Mouse (Mus musculus) neural tube, embryonic 13.5 days (tissue): ENCODE results near the gene Samd4b. TPM values are rescaled to one million over a fixed set of nuclear protein-coding genes. Genes with fewer than 3 reads are reported as not detected.
"Not testable (repeated sequence)": the region's sequence is repeated elsewhere in the genome, so short reads cannot be mapped to it uniquely, and the experiment has no call there.

ENCODE experiments used
- ATAC-seq: fragments of 200-750 bp; cut with Nextera tagmentation; 2 replicates; pipeline ENCODE4 v1.8.0; 2017; ENCODE audit warnings: low read depth, mild to moderate bottlenecking, moderate TSS enrichment, moderate library complexity
- H3K27ac ChIP-seq: fragments of 300-500 bp; sonication (generic); replicated peaks from 2 replicates; pipeline ENCODE4 v1.5.1; 2015; ENCODE audit warnings: moderate library complexity, mild to moderate bottlenecking, inconsistent platforms
- H3K27me3 ChIP-seq: fragments of 300-500 bp; sonication (generic); 2 replicates; pipeline ENCODE4 v1.6.1; 2015; ENCODE audit warnings: mild to moderate bottlenecking, inconsistent platforms
- H3K36me3 ChIP-seq: fragments of 300-500 bp; sonication (generic); 2 replicates; pipeline ENCODE4 v1.6.1; 2015; ENCODE audit warnings: mild to moderate bottlenecking, inconsistent platforms
- H3K4me1 ChIP-seq: fragments of 300-500 bp; sonication (generic); replicated peaks from 2 replicates; pipeline ENCODE4 v1.6.1; 2015; ENCODE audit warnings: inconsistent platforms
- H3K4me2 ChIP-seq: fragments of 300-500 bp; sonication (generic); 2 replicates; pipeline ENCODE4 v1.6.1; 2015; ENCODE audit warnings: inconsistent platforms, mild to moderate bottlenecking, moderate library complexity
- H3K4me3 ChIP-seq: fragments of 300-500 bp; sonication (generic); 2 replicates; pipeline ENCODE4 v1.5.1; 2015; ENCODE audit warnings: mild to moderate bottlenecking, inconsistent platforms
- H3K9ac ChIP-seq: fragments of 300-500 bp; sonication (generic); 2 replicates; pipeline ENCODE4 v1.6.1; 2015; ENCODE audit warnings: moderate library complexity, mild to moderate bottlenecking, inconsistent platforms
- H3K9me3 ChIP-seq: fragments of 300-500 bp; sonication (generic); 2 replicates; pipeline ENCODE4 v1.6.1; 2016; ENCODE audit warnings: inconsistent platforms
- WGBS: fragments of 180-500 bp; shearing (Covaris S2); methylation state at CpG from one replicate; pipeline ENCODE4 v1.1.7; 2015; 5-methylcytosine and 5-hydroxymethylcytosine counted together
- polyA plus RNA-seq: library from polyadenylated mRNA; unstranded; fragments of >200 nt; fragmentation: Nextera tagmentation; extraction: Ambion mirVana; gene quantifications from 2 replicates; pipeline ENCODE4 v1.2.1, GENCODE M21; 2015

The Samd4b gene
- polyA plus RNA-seq, 1 experiment from 2014 or later: 25.6 TPM

- Histone ChIP-seq H3K4me3 (no peak overlapping the region), H3K27me3 (no peaks in the 10 kb centered on the region), H3K9me3 (no peaks in the 10 kb centered on the region), H3K36me3 (peaks cover 91% of the 10 kb centered on the region), H3K27ac (no peak overlapping the region), H3K4me1 (peaks cover 9% of the 10 kb centered on the region), H3K9ac (no peak overlapping the region), H3K4me2 (no peak overlapping the region)
- WGBS: 91% methylated on average over 10 of the region's 10 CpGs
- no peak for ATAC-seq
Measured at GRCm38 (mm10) chr7:28398696-28399340, 199.1 kb downstream of the Samd4b start.

GRCm38 (mm10) chr7:28398000-28398399, 199.9 kb downstream of the Samd4b start:
- ATAC-seq: no peak
- WGBS: 67% methylated on average over 3 of the region's 3 CpGs
- H3K4me2 ChIP-seq: no peak overlapping the region

DNA sequence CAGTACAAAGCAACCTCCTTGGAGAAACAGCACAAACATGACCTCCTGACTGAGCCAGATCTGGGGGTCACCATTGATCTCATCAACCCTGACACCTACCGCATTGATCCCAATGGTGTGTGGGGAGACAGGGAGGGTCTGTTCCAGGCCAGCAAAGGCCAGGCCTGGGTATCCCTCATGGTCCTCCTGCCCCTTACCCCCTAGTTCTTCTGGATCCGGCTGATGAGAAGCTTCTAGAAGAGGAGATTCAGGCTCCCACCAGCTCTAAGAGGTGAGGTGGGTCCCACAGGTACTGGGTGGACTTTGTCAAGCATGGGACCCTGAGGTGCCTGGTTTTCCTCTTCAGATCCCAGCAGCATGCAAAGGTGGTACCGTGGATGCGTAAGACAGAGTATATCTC, 202.5 kb downstream of the Samd4b start:
- peaks cover 63% of the 10 kb centered on the region for H3K36me3 ChIP-seq
- no peak overlapping the region for H3K27ac ChIP-seq
- H3K4me1 ChIP-seq: peaks cover 26% of the 10 kb centered on the region
- no peak overlapping the region for H3K4me2 ChIP-seq
- H3K4me3 ChIP-seq: no peak overlapping the region
- no peaks in the 10 kb centered on the region for H3K9me3 ChIP-seq
- no peak overlapping the region for H3K9ac ChIP-seq
- 97% methylated on average over 4 of the region's 4 CpGs for WGBS
- no peaks in the 10 kb centered on the region for H3K27me3 ChIP-seq
- ATAC-seq: no peak

More at GRCm38 (mm10) chr7:28398000-28398399, 199.9 kb downstream of the Samd4b start:
- Histone ChIP-seq H3K4me3 (no peak overlapping the region), H3K9ac (no peak overlapping the region), H3K27ac (no peak overlapping the region), H3K9me3 (no peaks in the 10 kb centered on the region), H3K27me3 (no peaks in the 10 kb centered on the region), H3K36me3 (peaks cover 83% of the 10 kb centered on the region), H3K4me1 (peaks cover 16% of the 10 kb centered on the region)

- no peaks in the 10 kb centered on the region for H3K27me3 ChIP-seq
- peaks cover 26% of the 10 kb centered on the region for H3K4me1 ChIP-seq
- ATAC-seq: no peak; the same call in 1 of the 2 replicates
- no peaks in the 10 kb centered on the region for H3K9me3 ChIP-seq
- H3K4me2 ChIP-seq: peak overlapping the region; percentile 96
- WGBS: 7% methylated on average over 22 of the region's 22 CpGs
- peak overlapping the region; percentile 85 for H3K4me3 ChIP-seq
- peak overlapping the region; percentile 79 for H3K27ac ChIP-seq
- H3K9ac ChIP-seq: peak overlapping the region; percentile 91
- peaks cover 63% of the 10 kb centered on the region for H3K36me3 ChIP-seq
Measured at GRCm38 (mm10) chr7:28393272-28393951, 204.5 kb downstream of the Samd4b start.

GRCm38 (mm10) chr7:28392429-28393271, 205.3 kb downstream of the Samd4b start, which contains the start of the genes Med29 and Paf1:
TSS of gene Med29 (minus strand) at chr7:28392708.
TSS of gene Paf1 (plus strand) at chr7:28392951.
- no peaks in the 10 kb centered on the region for H3K27me3 ChIP-seq
- peak within 1 kb of the TSS; percentile 85 for H3K4me3 ChIP-seq
- peaks cover 26% of the 10 kb centered on the region for H3K4me1 ChIP-seq
- no peaks in the 10 kb centered on the region for H3K9me3 ChIP-seq
- peak within 1 kb of the TSS; percentile 79 for H3K27ac ChIP-seq
- peak within 1 kb of the TSS; percentile 96 for H3K4me2 ChIP-seq
- peaks cover 63% of the 10 kb centered on the region for H3K36me3 ChIP-seq
- WGBS: under 1% methylated on average over 58 of the region's 58 CpGs
- ATAC-seq: peak; percentile 99
- H3K9ac ChIP-seq: peak within 1 kb of the TSS; percentile 91

DNA sequence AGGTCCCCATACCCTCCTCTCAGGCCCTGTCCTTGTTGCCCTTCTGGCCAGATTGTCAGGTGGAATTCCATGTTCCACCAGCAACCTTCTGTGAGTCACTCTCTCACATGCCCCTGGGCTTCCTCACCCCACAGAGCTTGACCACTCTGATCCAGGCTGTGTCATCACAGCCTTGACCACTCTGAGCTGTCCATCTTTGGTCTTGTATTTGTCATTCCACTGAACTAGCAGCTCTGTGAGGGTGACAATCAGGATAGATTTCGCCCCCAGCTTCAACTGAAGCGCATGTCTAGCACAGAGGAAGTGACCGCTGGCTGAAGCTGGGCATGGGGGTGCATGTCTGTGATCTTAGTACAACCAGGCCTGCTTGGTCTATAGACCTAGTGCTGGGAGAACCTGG, 207.6 kb downstream of the Samd4b start:
- no peaks in the 10 kb centered on the region for H3K27me3 ChIP-seq
- H3K4me2 ChIP-seq: no peak overlapping the region
- peaks cover 26% of the 10 kb centered on the region for H3K4me1 ChIP-seq
- H3K4me3 ChIP-seq: no peak overlapping the region
- H3K27ac ChIP-seq: no peak overlapping the region
- no peaks in the 10 kb centered on the region for H3K9me3 ChIP-seq
- H3K9ac ChIP-seq: no peak overlapping the region
- peaks cover 56% of the 10 kb centered on the region for H3K36me3 ChIP-seq
- WGBS: 96% methylated on average over 3 of the region's 3 CpGs
- ATAC-seq: no peak

GRCm38 (mm10) chr7:28387384-28387783, 210.6 kb downstream of the Samd4b start:
- not testable (repeated sequence) for H3K9me3 ChIP-seq, H3K27me3 ChIP-seq, H3K9ac ChIP-seq, H3K4me2 ChIP-seq, ATAC-seq, H3K27ac ChIP-seq, H3K4me3 ChIP-seq
- Histone ChIP-seq H3K4me1 (peaks cover 17% of the 10 kb centered on the region), H3K36me3 (peaks cover 49% of the 10 kb centered on the region)
- 90% methylated on average over 7 of the region's 7 CpGs for WGBS

DNA sequence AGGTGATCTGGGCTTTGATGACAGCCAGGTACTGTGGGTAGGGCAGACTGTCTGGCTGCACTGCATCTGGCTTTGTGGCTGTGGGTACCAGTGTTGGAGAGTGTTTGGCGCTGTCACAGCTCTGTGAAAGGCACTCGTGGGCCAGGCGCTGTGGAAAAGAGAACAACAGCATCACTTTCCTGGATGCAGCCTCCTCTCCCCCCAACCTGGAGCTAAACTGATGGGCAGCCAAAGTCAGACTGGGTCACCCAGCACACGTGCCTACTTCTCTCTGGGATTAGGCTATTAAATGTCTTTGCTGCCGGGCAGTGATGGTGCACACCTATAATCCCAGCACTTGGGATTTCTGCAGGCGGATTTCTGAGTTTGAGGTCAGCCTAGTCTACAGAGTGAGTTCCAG, 211.1 kb downstream of the Samd4b start:
- Histone ChIP-seq H3K4me1 (peaks cover 21% of the 10 kb centered on the region), H3K36me3 (peaks cover 49% of the 10 kb centered on the region)
- ATAC-seq, H3K9me3 ChIP-seq, H3K27ac ChIP-seq, H3K9ac ChIP-seq, H3K4me2 ChIP-seq, H3K4me3 ChIP-seq, H3K27me3 ChIP-seq: not testable (repeated sequence)
- 86% methylated on average over 6 of the region's 6 CpGs for WGBS

DNA sequence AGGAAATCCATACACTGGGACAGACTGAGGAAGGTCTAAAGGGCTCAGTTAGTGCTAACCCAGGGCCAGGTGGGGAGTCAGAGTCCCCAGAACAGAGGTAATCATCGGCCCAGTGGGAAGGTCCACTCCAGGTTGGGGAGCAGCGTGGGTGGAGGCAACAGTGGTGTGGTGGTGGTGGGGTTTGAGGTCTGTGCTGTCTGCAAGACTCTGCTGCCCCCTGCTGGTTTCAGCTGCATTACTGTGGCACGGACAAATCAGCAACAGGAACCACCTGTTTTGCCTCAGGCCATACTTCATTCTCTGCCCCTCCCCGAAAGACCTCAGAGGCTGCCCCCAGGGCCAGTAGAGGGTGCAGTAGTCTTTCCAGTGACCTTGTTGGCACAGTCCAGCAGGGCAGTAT, 211.5 kb downstream of the Samd4b start:
- H3K9ac ChIP-seq: no peak overlapping the region
- no peak overlapping the region for H3K27ac ChIP-seq
- H3K4me3 ChIP-seq: no peak overlapping the region
- peak; percentile 34; the same call in 1 of the 2 replicates for ATAC-seq
- no peaks in the 10 kb centered on the region for H3K27me3 ChIP-seq
- H3K4me2 ChIP-seq: no peak overlapping the region
- peaks cover 21% of the 10 kb centered on the region for H3K4me1 ChIP-seq
- H3K9me3 ChIP-seq: no peaks in the 10 kb centered on the region
- 25% methylated on average over 4 of the region's 4 CpGs for WGBS
- H3K36me3 ChIP-seq: peaks cover 49% of the 10 kb centered on the region

- no peak overlapping the region for H3K4me2 ChIP-seq
- H3K27me3 ChIP-seq: no peaks in the 10 kb centered on the region
- H3K4me1 ChIP-seq: peaks cover 21% of the 10 kb centered on the region
- ATAC-seq: no peak
- WGBS: 83% methylated on average over 7 of the region's 7 CpGs
- H3K4me3 ChIP-seq: no peak overlapping the region
- peak overlapping the region; percentile 26; the same call in 1 of the 2 replicates for H3K9ac ChIP-seq
- H3K9me3 ChIP-seq: no peaks in the 10 kb centered on the region
- no peak overlapping the region for H3K27ac ChIP-seq
- peaks cover 49% of the 10 kb centered on the region for H3K36me3 ChIP-seq
Measured at GRCm38 (mm10) chr7:28386007-28386406, 211.9 kb downstream of the Samd4b start.

- H3K4me1 ChIP-seq: peaks cover 29% of the 10 kb centered on the region
- WGBS: 88% methylated on average over 9 of the region's 9 CpGs
- no peak overlapping the region for H3K9ac ChIP-seq
- peaks cover 42% of the 10 kb centered on the region for H3K36me3 ChIP-seq
- H3K9me3 ChIP-seq: no peaks in the 10 kb centered on the region
- ATAC-seq: no peak
- H3K4me3 ChIP-seq: no peak overlapping the region
- no peak overlapping the region for H3K4me2 ChIP-seq
- peaks cover 4% of the 10 kb centered on the region; the same call in 1 of the 2 replicates for H3K27me3 ChIP-seq
- no peak overlapping the region for H3K27ac ChIP-seq
Measured at GRCm38 (mm10) chr7:28385196-28385595, 212.7 kb downstream of the Samd4b start.

DNA sequence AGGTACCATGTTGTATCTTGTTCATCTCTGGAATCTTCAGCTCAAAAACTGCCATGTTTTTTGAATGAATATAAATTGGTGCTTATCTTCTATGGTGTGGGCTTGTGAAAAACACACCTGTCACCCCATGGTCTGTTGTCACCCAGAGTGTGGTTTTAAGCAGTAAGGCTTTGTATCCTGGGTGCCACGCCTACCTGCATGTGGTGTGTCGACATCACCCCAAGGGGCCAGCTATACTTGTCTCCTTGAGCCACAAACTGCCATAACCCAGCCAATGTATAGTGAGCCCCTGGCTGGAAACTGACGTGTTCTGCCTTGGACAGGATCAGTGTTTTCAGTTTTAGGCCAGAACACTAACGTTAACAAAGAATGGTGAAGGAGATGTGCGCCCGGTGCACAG, 213.8 kb downstream of the Samd4b start:
- Histone ChIP-seq H3K4me1 (peaks cover 35% of the 10 kb centered on the region), H3K4me2 (no peak overlapping the region), H3K9me3 (no peaks in the 10 kb centered on the region), H3K4me3 (no peak overlapping the region), H3K9ac (no peak overlapping the region), H3K27me3 (peaks cover 4% of the 10 kb centered on the region; the same call in 1 of the 2 replicates), H3K27ac (no peak overlapping the region), H3K36me3 (peaks cover 32% of the 10 kb centered on the region)
- no peak for ATAC-seq
- WGBS: 83% methylated on average over 6 of the region's 6 CpGs
